Mouse (Mus musculus) cerebellum, adult 8-10 months (tissue): ENCODE results near the gene Efcab2.

Experiments
- DNase-seq: peaks from one replicate; pipeline ENCODE4 v3.0.0; 2022

Gene Efcab2

DNA sequence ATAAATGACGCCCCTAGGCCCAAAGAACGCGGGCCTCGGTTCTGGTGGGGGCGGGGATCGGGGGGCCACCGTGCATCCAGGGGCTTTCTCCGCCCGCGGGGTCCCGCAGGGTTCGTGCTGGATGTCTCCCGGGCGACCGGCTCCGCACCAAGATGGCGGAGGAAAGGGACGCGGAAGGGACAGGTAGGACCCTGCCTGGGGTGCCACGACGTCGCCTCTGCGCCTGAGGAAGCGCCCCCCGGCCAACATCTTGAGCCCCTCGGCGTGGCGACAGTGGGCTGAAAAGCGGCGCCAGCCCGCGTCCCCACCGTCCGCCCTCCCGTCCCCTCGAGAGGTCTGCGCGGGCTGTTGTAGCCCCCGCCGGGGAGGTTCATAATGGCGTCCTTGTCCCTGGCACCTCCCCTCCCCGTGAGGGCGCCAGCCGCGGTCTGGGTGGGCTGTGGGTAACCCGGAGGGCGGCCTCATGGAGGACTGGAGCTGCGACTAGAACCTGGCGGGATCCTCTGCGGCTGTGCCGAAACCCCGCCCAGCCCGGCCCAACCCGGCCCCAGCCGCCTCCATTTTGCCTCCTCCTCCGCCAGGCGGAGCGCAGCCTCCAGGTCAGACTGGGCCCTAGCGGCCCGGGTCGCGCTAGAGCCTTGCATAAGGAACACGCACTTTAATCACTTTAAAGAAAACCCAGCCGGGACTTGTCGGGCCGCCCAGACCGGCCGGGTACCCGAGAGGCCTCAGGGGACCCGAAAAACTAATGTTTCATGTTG lies at the start of gene Efcab2:
TSS of gene Efcab2 (plus strand) at position 135 of the 761 bp plus-strand sequence.
- DNase-seq, result peak; percentile 89

DNA sequence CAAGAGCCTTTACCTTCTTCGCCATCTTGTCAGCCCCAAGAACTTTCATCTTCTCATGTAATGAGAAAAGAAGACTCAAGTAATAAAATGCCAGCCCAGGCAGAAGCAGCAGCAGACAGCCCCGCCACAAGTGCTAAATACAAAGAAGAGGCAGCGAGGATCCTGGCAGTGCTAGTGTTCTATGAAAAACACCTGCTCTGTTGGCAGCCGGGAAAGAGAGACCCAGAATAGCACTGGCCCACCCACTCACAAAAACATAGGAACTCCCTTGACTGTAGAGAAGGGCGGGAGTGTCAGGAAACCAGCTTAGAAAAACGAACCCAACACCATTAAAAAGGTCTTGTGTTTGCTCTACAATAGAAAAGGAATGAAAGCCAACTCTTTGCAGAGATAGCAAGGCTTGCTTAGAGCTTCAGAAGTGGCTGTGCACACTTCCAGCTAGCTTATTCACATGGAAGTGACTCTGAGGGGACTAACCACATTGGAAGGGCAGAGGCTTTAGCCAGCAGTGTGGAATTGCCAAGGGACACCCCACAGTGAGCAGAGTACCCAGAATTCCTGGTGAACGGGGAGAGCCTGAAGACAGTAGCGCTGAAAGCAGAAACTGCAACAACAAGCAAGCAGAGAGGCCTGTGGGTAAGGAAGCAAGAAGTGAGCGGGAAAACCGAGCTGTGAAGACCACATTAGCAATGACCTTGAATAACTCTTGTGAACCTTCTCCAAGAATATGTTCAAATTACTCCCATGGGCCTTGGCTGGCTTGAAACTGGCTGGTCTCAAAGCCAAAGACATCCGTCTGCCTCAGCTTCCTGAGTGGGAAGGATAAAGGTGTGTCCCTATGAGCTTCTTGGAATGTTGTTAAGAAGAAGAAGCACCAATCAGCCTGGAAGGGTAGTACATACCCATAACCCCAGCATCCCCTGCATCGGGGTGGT lies 47.8 kb upstream of the Efcab2 start:
- DNase-seq, result no peak

DNA sequence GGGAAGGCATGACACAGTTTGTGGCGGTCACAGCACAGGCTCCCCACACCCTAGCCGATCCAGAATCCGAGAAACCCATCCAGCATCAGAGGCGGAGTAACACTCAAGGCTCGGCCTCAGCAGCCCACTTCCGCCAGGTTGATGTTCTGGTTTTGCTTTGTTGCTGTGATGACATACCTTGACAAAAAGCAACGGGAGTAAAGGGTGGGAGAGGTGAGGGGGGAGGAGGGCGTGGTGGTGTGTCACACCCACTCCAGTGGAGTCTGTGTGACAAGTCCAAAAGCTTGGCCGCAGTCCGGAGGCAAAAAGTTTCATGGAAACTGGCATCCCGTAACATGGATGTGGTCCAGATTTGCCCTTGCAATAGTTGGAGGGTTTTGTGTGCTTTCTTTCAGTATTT lies 45.6 kb upstream of the Efcab2 start:
- no peak for DNase-seq

DNA sequence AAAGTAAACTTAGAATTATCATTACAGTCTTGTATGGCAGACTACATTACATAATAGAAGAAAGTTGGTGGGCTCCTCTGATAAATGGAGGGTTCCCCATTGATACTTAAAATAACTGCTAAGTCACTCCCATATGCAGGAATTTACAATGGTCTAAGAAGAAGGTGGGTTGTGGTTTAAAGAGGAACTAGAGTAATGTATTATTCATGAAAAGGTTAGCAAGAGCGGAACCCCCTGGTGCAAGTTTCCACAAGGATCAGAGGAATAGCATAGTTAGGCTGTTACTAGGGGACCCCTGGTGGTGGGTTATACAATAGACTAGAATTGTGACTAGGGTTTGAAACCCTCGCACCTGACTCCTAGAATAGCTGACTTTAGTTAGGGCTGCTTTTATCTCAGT lies 45.2 kb upstream of the Efcab2 start:
- DNase-seq, result no peak

- DNase-seq, result no peak
Measured at GRCm38 (mm10) chr1:178365171-178365570, 40.7 kb upstream of the Efcab2 start.

DNA sequence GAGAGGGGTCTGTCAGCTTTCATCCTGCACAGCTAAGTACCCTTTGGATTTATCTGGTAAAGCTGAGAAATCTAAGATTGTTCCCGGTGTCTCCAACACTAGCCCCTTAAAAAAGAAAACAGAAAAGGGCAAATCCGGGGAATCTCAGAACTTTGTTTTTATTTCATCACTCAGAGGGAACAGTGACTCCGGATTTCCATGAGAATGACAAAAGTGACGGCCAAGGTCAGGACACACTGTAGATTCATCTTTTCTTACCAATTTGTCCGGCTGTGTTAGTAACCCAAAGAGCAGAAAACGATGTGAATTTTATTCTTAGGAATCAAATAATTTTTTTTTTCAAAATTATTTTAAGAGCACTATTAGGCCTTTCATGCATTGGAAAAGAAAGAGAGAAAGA lies 37.8 kb upstream of the Efcab2 start:
- DNase-seq, result no peak

GRCm38 (mm10) chr1:178368548-178369271 lies 37.2 kb upstream of the Efcab2 start:
- DNase-seq, result peak; percentile 96

GRCm38 (mm10) chr1:178369272-178369651 lies 36.6 kb upstream of the Efcab2 start:
- DNase-seq, result no peak

DNA sequence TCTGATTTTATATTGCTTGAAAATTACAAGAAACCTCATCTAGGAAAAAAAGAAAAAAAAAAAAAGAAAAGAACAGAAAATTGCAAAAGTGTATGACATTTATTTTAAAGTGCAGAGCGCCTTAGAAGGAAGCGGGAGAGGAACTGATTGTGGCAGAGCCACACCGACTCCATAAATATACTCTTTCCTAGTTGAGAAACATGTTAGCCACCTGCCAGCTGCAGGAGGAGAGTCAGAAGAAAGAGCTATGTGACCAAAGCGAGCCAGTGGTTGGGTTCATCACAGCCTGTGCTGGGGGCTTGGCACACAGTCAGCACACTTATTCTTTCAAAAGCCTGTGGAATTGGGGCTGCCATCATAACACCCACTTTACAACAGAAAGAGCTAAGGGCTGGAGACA lies 33.2 kb upstream of the Efcab2 start:
- no peak for DNase-seq

DNA sequence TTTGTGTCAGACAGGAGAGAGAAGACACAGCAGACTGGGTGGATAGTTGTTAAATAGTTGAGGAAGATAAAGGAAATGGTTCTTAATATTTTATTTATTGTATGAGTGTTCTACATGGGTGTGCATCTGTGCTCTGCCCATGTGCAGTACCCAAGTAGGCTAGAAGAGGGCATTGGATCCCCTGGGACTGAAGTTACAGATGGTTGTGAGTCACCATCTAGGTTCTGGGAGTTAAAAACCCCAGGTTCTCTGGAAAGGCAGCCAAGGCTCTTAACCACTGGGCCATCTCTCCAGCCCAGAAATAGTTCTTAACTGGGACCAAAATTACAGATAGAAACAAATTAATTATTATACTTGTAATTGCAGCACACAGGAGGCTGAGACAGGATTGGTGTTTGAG lies 30.5 kb upstream of the Efcab2 start:
- no peak for DNase-seq

- no peak for DNase-seq
Measured at GRCm38 (mm10) chr1:178376061-178376460, 29.8 kb upstream of the Efcab2 start.

DNA sequence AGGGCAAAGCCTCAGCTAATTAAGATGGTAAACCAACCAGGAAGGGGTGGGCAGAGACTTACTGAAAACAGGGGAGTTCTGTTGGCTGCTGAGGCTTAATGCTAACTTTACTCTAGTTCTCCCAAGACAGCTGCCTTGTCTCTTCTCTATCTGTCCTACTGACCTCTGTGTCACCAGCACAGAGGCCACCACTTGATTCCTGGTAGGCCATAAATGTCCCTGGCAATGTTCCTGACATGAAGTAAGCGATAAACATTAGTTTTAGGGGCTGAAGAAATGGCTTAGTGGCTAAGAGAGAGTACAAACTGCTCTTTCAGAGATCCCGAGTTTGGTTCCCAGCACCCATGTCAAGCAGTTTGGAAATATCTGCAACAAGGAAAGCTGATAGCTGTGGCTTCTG lies 29.0 kb upstream of the Efcab2 start:
- no peak for DNase-seq

- no peak for DNase-seq
Measured at GRCm38 (mm10) chr1:178378115-178378514, 27.8 kb upstream of the Efcab2 start.

DNA sequence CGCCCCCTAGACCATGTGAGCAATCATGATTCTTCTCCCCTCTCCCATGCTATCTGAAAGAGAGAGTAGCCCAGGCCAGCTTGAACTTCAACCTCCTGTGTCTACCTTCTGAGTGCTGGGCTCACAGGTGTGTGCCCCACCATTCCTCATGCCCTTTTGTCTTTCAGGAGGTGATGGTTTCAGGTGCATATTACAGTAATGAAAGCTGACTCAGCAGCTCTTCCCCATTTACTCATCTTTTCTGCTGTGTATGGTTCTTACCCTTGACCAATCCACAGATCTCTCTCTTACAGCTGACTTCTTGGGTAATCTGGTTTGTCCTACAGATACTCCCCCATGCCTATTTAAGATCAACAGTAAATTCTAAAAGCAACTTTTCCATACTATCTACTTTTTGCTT lies 26.7 kb upstream of the Efcab2 start:
- DNase-seq, result no peak

DNA sequence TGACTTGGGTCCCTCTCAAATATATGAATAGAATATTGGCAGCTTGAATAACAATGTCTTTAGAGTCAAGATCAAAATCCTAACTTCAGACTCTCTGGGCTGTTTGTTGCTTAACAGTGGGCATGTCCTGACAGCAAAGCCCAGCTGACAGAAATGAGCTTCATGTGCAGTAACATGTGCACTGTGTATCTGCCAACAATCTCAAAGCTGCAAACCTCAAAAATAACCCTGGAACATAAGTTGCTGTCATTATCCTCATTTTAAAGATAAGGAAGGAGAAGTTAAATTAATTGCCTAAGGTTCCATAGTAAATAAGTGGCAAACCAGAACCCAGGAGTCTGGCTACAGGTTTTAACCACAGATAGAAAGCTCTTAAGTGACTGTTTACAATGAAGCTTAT lies 23.7 kb upstream of the Efcab2 start:
- no peak for DNase-seq

GRCm38 (mm10) chr1:178388802-178389201 lies 17.1 kb upstream of the Efcab2 start:
- DNase-seq, result no peak

- no peak for DNase-seq
Measured at GRCm38 (mm10) chr1:178389401-178389800, 16.5 kb upstream of the Efcab2 start.

- DNase-seq, result no peak
Measured at GRCm38 (mm10) chr1:178392970-178393369, 12.9 kb upstream of the Efcab2 start.

DNA sequence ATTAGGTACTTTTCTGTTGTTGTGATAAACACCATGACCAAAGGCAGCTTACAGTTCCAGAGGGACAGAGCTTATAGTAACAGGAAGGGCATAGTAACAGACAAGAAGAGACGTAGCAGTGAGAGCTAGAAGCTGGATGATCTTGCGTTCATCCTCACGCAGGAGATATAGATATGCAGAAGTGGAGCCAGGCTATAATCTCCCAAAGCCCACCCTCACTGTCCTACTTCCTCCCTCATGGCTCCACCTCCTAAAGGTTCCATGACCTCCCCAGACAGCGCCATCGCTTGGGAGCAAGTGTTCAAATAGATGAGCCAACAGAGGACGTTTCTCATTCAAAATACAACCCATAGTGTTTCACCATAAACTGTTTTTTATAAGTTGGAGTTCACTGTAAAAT lies 10.8 kb upstream of the Efcab2 start:
- no peak for DNase-seq

DNA sequence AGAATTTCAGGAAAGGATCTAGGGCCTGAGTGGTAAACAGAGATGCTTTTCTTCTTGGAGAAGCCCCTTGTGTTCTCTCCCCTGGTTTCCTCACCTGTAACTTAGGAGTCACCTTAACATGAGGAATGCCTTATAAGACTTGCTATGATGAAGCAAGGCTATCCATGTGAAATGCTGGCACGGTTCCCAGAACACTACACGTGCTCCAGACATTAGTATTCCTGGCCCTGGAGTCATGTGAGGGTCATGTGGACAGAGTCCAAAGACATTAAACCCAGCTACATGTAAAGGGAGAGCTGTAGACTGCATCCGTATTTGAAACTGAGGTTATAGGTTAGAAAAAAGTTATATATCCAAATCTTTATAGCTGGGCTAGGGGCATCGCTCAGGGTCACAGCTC lies 9.5 kb upstream of the Efcab2 start:
- DNase-seq, result no peak

DNA sequence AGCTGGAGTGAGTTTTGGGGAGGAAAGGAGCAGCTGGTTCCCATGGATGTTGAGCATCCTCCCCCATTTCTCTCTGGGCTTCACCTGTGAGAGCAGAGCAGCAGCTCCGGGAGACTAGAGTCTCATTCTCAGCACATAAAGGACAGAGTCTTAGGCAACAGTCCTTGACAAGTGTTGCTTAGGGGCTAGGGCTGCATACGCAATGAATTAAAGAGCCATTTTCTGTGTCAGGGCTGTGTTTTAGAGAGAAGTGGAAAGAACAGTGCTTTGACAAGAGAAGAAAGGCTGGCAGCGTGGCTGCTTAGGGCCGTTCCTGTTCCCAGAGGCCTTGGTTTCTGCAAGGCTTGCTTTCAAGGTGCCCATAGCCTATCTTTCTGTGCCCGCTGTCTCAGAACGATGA lies 6.0 kb upstream of the Efcab2 start:
- DNase-seq, result no peak

- DNase-seq, result no peak
Measured at GRCm38 (mm10) chr1:178400652-178401051, 5.2 kb upstream of the Efcab2 start.

DNA sequence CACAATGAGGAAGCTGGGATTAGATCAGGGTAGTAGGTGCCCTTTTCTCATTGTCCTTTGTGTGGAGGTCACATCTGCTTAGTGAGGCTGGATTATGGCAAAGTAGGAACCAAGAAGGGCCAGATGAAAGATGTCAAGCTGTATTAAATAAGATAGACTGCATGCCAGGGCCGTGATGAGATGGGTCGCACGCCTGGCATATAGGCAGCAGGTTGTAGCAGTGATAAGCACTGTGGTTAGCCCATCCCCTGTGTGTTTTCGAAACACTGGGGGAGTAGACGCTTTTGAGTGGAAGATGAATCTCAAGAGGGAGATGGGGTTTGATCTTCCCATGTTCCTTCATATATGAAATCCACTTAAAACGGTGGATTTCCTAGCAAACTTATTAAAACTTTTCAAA lies 3.9 kb upstream of the Efcab2 start:
- no peak for DNase-seq
